Mouse (Mus musculus): ENCODE results near the gene Ubl7.
A peak's percentile ranks its signal among the peaks of the same experiment; 100 is the strongest.

Ubl7 gene

DNA sequence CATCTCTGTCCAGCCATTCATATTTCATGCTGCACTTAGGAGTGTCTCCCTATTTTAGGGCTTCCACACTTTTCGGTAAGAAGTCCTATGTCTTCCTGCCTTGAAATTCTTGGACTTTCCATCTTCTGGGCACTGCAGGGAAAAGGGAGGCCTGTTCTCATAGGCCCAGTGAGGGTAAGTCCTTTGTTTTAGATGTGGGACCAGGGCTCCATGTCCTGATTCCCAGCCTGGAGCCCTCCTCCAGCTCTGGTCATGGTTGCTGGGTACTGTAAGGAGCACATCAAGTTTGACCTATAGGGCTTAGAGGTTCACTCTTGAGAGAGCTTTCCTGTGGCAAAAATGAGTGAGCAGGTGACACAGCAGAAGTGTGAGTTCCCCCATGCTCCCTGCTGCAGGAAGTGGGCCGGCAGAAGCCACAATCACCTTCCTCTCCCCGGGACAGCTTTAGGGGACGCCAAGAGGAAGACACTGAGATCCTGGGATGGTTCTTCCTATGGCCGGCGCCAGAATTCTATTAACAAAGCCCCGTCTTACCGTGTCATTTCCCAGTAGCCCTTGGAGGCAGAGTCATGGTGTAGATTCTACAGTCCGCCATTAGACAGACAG lies 57.5 kb downstream of the Ubl7 start:
- DNase-seq: no peak

GRCm38 (mm10) chr9:57968783-57969542 lies 58.2 kb downstream of the Ubl7 start:
- no peak for DNase-seq

DNA sequence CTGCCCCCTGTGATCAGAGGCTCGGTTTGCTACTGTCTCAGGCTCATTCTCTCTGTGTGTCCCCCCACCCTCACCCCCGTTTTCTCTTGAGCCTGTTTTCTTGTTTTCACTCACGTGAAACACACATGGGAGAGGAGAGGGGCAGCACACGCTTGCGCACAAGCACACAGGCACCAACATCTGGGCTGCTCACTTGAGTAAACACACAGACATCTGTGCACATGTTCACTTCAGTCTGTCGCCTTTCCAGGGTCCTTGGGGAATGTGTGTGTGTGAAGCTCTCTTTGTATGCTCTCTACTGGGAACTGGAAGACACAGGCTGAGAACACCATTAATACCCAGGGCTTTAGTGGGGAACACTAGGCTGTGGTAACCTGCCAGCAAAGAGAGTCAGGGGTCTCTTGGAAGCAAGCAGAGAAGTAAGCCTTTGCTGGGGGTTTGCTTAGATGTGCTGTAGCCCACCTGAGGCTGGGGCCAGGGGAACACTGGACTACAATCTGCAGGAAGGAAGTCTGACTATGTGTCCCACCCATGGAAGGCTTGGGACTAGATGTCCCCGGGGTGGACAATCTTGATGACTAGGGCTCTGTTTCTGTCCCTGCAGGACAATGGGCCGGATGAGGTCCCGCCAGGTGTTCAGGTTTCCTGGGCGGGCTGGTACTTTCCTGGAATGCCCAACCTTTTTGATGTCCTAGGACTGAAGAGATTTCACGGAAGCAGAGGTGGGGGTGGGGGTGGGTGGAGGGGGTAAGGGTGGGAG lies 59.1 kb downstream of the Ubl7 start:
- peak; percentile 37 for DNase-seq

DNA sequence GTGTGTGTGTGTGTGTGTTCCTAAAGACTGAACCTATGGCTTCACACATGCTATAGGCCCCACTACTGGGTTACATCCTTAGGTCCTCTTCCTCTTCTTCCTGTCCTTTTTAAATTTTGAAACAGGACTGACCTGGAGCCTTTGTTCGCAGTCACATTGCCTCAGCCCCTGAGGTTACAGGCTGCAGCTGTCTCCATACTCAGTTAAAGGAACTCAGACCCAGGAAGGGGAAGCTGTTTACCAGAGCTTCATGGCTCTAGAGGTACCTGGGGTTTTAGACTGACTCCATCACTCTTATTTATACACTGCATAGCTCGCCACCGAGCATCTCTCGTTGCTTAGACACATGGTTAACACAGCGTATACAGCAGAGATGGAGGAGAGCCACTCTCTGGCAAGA lies 60.6 kb downstream of the Ubl7 start:
- no peak for DNase-seq

GRCm38 (mm10) chr9:57972141-57972591 lies 61.4 kb downstream of the Ubl7 start:
- DNase-seq: no peak

DNA sequence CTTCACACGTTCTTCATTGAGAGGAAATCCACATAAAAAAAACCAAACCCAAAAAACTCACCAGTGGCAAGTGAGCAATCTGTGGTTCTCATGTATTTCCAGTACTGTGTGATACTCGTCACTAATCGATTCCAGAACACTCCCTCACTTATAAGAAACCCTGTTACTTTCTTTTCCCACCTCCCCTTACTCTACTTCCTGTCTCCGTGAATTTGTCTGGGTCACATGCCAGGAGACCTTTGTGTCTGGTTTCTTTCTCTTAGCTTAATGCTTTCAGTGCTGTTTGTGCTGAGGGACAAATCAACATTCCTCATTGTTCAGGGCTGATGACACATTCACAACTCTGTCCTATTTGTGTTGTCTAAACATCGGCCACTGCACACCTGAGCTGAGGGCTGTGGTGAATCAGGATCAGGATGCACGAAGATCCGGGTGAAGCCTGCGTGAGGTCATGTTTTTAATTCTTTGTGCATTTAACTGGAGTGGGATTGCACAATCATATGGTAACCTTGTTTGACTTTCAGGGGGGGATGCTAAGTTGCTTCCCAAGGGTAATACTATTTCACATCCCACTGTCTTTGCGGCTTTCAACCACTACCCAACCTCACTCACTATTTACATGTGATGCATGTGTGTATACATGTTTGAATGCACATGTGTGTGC lies 62.1 kb downstream of the Ubl7 start:
- no peak for DNase-seq

DNA sequence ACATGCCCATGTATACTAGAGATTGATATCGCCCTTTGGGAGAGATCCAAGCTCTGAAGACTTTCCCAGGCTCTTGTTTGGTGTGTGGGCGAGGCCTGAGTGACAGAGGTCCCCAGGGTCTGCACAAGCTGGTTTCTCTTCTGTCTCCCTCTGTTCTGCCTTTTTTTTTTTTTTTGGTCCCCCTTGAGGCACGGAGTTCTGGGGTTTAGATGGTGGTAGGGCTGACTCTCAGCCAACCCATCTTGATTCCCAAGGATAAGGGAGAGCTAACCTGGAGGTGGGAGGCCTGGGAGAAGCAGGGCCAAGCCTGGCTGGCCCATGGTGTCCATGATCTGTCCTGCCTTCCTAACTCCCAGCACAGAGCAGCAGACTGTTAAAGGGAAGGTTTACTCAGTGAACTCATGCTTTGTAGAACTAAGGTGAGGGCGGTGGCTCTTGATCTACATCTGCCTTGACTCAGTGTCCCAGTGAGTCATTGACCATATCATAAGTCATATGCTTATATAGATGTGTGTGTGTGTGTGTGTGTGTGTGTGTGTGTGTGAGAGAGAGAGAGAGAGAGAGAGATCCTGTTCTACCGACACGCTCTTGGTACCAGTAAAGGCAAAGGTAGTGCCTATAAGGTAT lies 62.8 kb downstream of the Ubl7 start:
- no peak for DNase-seq

GRCm38 (mm10) chr9:57974221-57974620 lies 63.4 kb downstream of the Ubl7 start:
- no peak for DNase-seq

- no peak for DNase-seq
Measured at GRCm38 (mm10) chr9:57975200-57975821, 64.5 kb downstream of the Ubl7 start.

DNA sequence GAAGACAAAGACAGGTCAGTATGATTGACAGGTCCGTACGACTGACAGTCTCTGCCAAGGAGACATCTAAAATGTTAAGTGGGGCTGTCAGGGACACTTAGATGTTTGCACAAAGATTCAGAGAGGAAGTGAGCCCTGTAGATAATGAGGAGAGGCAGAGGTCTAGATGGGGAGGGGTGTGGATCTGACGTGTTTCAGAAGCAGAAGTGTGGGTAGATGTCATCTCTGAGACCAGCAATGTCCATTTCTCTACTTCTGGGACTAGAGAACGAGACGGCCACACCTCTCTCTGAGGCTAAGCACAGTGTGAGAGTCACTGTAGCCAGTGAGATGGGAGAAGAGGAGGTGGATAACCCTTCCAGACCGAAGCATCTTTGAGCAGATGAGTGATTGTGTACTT lies 67.2 kb downstream of the Ubl7 start:
- DNase-seq: no peak

DNA sequence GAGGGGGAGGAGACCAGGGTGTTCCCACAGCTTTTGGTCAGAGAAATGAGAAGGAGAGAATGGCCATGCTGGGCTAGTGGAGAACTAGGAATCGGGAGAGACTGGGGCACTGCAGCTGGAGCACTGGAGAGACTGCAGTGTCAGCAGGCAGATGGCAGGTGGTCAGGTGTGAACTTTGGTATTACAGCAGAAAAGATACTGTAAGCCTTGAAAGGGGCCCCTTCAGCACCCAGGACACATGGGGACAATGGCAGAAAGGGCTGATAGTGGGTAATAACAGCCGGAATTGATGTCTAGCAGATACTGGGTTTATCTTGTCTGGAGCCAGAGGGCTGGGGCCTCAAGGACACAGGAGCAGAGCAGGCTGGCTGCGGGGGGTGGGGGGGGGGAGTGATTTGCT lies 68.1 kb downstream of the Ubl7 start:
- DNase-seq: no peak
